Mouse (Mus musculus) bone marrow, adult 2 months (tissue): ENCODE data around the gene Spock2. TPM values are rescaled to one million over a fixed set of nuclear protein-coding genes. Genes with fewer than 3 reads are reported as not detected.
"Not testable (repeated sequence)": the region's sequence is repeated elsewhere in the genome, so short reads cannot be mapped to it uniquely, and the experiment has no call there.

Experiments
- H3K27ac ChIP-seq: fragments of 200-500 bp; 2 replicates; pipeline ENCODE4 v1.5.1; 2012; ENCODE audit warnings: low read depth, mild to moderate bottlenecking, control low read depth, inconsistent platforms, low read length; ENCODE audit not compliant: control insufficient read depth, poor library complexity, insufficient read depth
- H3K4me1 ChIP-seq: fragments of 200-500 bp; 2 replicates; pipeline ENCODE4 v1.6.1; 2011; ENCODE audit warnings: low read length; ENCODE audit not compliant: control insufficient read depth, insufficient read depth
- H3K4me3 ChIP-seq: fragments of 200-500 bp; replicated peaks from 2 replicates; pipeline ENCODE3; 2011; ENCODE audit warnings: mild to moderate bottlenecking, low read depth, low read length, control low read depth; ENCODE audit not compliant: control insufficient read depth
- CTCF ChIP-seq: fragments of 200-500 bp; IDR thresholded peaks from 2 replicates; pipeline ENCODE4 v1.5.1; 2011; ENCODE audit warnings: low read length, control low read depth; ENCODE audit not compliant: control insufficient read depth, insufficient read depth
- POLR2A ChIP-seq: fragments of 200-500 bp; IDR thresholded peaks from 2 replicates; pipeline ENCODE4 v1.6.1; 2011; ENCODE audit warnings: low read depth, mild to moderate bottlenecking, control low read depth, low read length, borderline replicate concordance; ENCODE audit not compliant: control insufficient read depth
- WGBS: fragments of 180-500 bp; shearing (Covaris S2); methylation state at CpG from one replicate; pipeline ENCODE4 v1.1.7; 2018; 5-methylcytosine and 5-hydroxymethylcytosine counted together
- polyA plus RNA-seq: library from polyadenylated mRNA; stranded (reverse); fragments of >200 nt; gene quantifications from 2 replicates; pipeline ENCODE4 v1.2.4, GENCODE M21; 2011; ENCODE audit warnings: low replicate concordance; ENCODE audit not compliant: missing spikeins, insufficient read depth, insufficient read length

Gene Spock2
- polyA plus RNA-seq, 1 experiment: 0.95 TPM

- no peak overlapping the region for H3K27ac ChIP-seq
- 84% methylated on average over 3 of the region's 3 CpGs for WGBS
- no peak overlapping the region for H3K4me3 ChIP-seq
- TF ChIP-seq CTCF (no peak), POLR2A (no peak)
- H3K4me1 ChIP-seq: peaks cover 3% of the 10 kb centered on the region; the same call in 1 of the 2 replicates
Observed at GRCm38 (mm10) chr10:60174506-60174905, 68.5 kb downstream of the Spock2 start.

GRCm38 (mm10) chr10:60175306-60175705, 69.3 kb downstream of the Spock2 start:
- not testable (repeated sequence) for H3K4me1 ChIP-seq, H3K4me3 ChIP-seq, H3K27ac ChIP-seq
- WGBS: 88% methylated on average over 9 of the region's 9 CpGs

Other genes starting within 250 kb of the Spock2 start
- gene Dnajb12, start 226.7 kb upstream of the Spock2 start, polyA plus RNA-seq: 15.4 and 20.5 TPM in 2 replicates
- 19.2 and 34.2 TPM in 2 replicates for gene Ddit4, start 154.4 kb upstream of the Spock2 start, polyA plus RNA-seq
- gene Ascc1, start 103.4 kb upstream of the Spock2 start, polyA plus RNA-seq: 15.8 and 18.6 TPM in 2 replicates
- 25.2 and 32.9 TPM in 2 replicates for gene Anapc16, start 103.1 kb upstream of the Spock2 start, polyA plus RNA-seq
- 11.9 and 16.5 TPM in 2 replicates for gene Chst3, start 113.0 kb downstream of the Spock2 start, polyA plus RNA-seq
- 271 and 453 TPM in 2 replicates for gene Psap, start 171.4 kb downstream of the Spock2 start, polyA plus RNA-seq
- gene Vsir, start 240.6 kb downstream of the Spock2 start, polyA plus RNA-seq: 39.7 and 97.9 TPM in 2 replicates